In the genomic region with DNA sequence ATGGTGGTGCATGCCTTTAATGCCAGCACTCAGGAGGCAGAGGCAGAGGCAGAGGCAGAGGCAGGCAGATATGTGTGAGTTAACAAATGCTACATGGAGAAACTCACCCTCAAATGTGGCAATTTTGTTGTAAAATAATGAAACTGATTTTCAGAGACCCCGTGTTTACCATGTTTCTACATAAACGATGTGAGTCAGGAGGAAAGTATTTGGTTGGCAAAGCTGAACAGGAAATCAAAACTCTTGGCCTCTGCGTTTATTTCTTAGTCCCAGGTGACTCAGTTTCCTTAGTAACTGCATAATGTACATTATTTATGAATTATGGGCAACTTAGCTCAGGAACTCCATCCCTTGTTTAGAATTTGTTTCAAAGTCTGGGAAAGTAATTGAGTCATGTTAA, we compare ENCODE assay signal across 23 mouse cellular contexts.
DNase-seq lines count a peak whose midpoint lies in the region; ATAC-seq and TF ChIP-seq lines count a peak whose summit lies in the region.
"Had no signal": no experiment of that assay in that cellular context is flagged by ENCODE, and none has a peak within 500 bp of the region (broad histone marks: within the 10 kb centered on the region; RNA-seq: fewer than 3 reads in every experiment).

No protein-coding gene starts in this region.

- no peak for DNase-seq in heart, postnatal 4 days
- DNase-seq in 3134 (ENCODE audit: extremely low read depth, insufficient read length, low spot score) = peak; percentile 71
- DNase-seq in right cerebral cortex, adult 2 months (ENCODE audit: low spot score in 2 of 2) = no peak
- no peak for DNase-seq in cerebellum, adult 8-10 months
- DNase-seq in frontal cortex, adult 2 months (ENCODE audit: extremely low spot score in 1 of 2, low spot score in 1 of 2) = no peak
- DNase-seq: cerebellum, adult 11-12 months; cerebellum, postnatal 14 days; embryo, embryonic 11 days; gastrocnemius, postnatal 10 days; heart, adult 18-20 months; heart, postnatal 10 days; kidney, adult 18-20 months; kidney, postnatal 4 days; lung, postnatal 10 days; right cerebral cortex, postnatal 25 days; spleen, adult 18-20 months had no signal

- H3K27ac ChIP-seq in heart, embryonic 15.5 days = 0 out of 2 replicates have a peak overlapping the region, but pooled peaks have one; percentile 5
- H3K27ac ChIP-seq in embryonic facial prominence, embryonic 15.5 days (replicated peaks) = peak overlapping the region; percentile 65; the same call in 1 of the 2 replicates
- H3K27ac ChIP-seq: hindbrain, embryonic 12.5 days; midbrain, embryonic 12.5 days; neural tube, embryonic 12.5 days had no signal

- H3K9me3 ChIP-seq in heart, embryonic 15.5 days (replicated peaks) = no peaks in the 10 kb centered on the region
- no peaks in the 10 kb centered on the region for H3K9me3 ChIP-seq in embryonic facial prominence, embryonic 15.5 days (replicated peaks)
- H3K9me3 ChIP-seq: hindbrain, embryonic 12.5 days; midbrain, embryonic 12.5 days; neural tube, embryonic 12.5 days had no signal

- H3K4me1 ChIP-seq in heart, embryonic 15.5 days (replicated peaks) = peaks cover 26% of the 10 kb centered on the region
- peaks cover 10% of the 10 kb centered on the region for H3K4me1 ChIP-seq in embryonic facial prominence, embryonic 15.5 days

- no peaks in the 10 kb centered on the region for H3K36me3 ChIP-seq in heart, embryonic 15.5 days
- H3K36me3 ChIP-seq in C2C12 (ENCODE audit: control insufficient read depth, insufficient read depth) = no peaks in the 10 kb centered on the region
- no peaks in the 10 kb centered on the region for H3K36me3 ChIP-seq in embryonic facial prominence, embryonic 15.5 days
- H3K36me3 ChIP-seq: hindbrain, embryonic 12.5 days; midbrain, embryonic 12.5 days; neural tube, embryonic 12.5 days had no signal

- H3K9ac ChIP-seq in heart, embryonic 15.5 days = no peak overlapping the region
- no peak overlapping the region for H3K9ac ChIP-seq in embryonic facial prominence, embryonic 15.5 days
- H3K9ac ChIP-seq: hindbrain, embryonic 12.5 days; midbrain, embryonic 12.5 days; neural tube, embryonic 12.5 days had no signal

- no peak overlapping the region for H3ac ChIP-seq in C2C12 (ENCODE audit: control insufficient read depth, insufficient read length, low read depth)

- no peak overlapping the region for H3K4me2 ChIP-seq in heart, embryonic 15.5 days
- H3K4me2 ChIP-seq in embryonic facial prominence, embryonic 15.5 days (replicated peaks) = no peak overlapping the region
- H3K4me2 ChIP-seq: hindbrain, embryonic 12.5 days; midbrain, embryonic 12.5 days; neural tube, embryonic 12.5 days had no signal

- H3K79me3 ChIP-seq in C2C12 (ENCODE audit: low read depth) = peaks cover 48% of the 10 kb centered on the region

- no peak for TF ChIP-seq CTCF in C2C12 (IDR thresholded peaks at IDR 0.05; ENCODE audit: control insufficient read depth, insufficient read depth, insufficient read length)

- H3K4me3 ChIP-seq in heart, embryonic 15.5 days = no peak overlapping the region
- H3K4me3 ChIP-seq in C2C12 (ENCODE audit: insufficient read depth, poor library complexity, severe bottlenecking) = no peak overlapping the region
- no peak overlapping the region for H3K4me3 ChIP-seq in embryonic facial prominence, embryonic 15.5 days (replicated peaks)
- H3K4me3 ChIP-seq: hindbrain, embryonic 12.5 days; midbrain, embryonic 12.5 days; neural tube, embryonic 12.5 days had no signal

- ATAC-seq in heart, embryonic 15.5 days (replicated peaks; ENCODE audit: insufficient number of reproducible peaks, insufficient read depth, low FRiP score, low read depth) = no peak
- no peak for ATAC-seq in embryonic facial prominence, embryonic 15.5 days (ENCODE audit: insufficient number of reproducible peaks, low FRiP score, low TSS enrichment, low read depth)
- ATAC-seq: forebrain, embryonic 14.5 days had no signal

- H3K79me2 ChIP-seq in C2C12 (ENCODE audit: control insufficient read depth, insufficient read depth) = peaks cover 92% of the 10 kb centered on the region

- 56% methylated on average over 3 of the region's 3 CpGs for WGBS in heart, embryonic 15.5 days
- 26% methylated on average over 3 of the region's 3 CpGs for WGBS in embryonic facial prominence, embryonic 15.5 days

- no peaks in the 10 kb centered on the region for H3K27me3 ChIP-seq in heart, embryonic 15.5 days
- H3K27me3 ChIP-seq in C2C12 (ENCODE audit: control insufficient read depth, insufficient read depth, insufficient read length) = no peaks in the 10 kb centered on the region
- no peaks in the 10 kb centered on the region for H3K27me3 ChIP-seq in embryonic facial prominence, embryonic 15.5 days
- H3K27me3 ChIP-seq: hindbrain, embryonic 12.5 days; midbrain, embryonic 12.5 days; neural tube, embryonic 12.5 days had no signal

TF ChIP-seq in C2C12, 6 proteins besides CTCF, POLR2A, EP300 and RAD21:
- TF ChIP-seq CEBPB (IDR thresholded peaks at IDR 0.05; ENCODE audit: low read depth) (peak; percentile 81), USF1 (IDR thresholded peaks at IDR 0.05; ENCODE audit: low read depth) (no peak), FOSL1 (IDR thresholded peaks at IDR 0.05; ENCODE audit: insufficient read depth, low read length, poor library complexity, severe bottlenecking) (peak; percentile 26)
